Mouse (Mus musculus) liver, postnatal 0 days (tissue): ENCODE results near the gene Ubqln3.

ENCODE experiments used
- CTCF ChIP-seq: sonication (generic); IDR thresholded peaks from 2 replicates; pipeline ENCODE4 v1.5.1; 2016; ENCODE audit warnings: antibody characterized with exemption, low read depth
- EP300 ChIP-seq: IDR thresholded peaks from 2 replicates; pipeline ENCODE4 v1.6.1; 2016; ENCODE audit warnings: antibody characterized with exemption, low read depth, mild to moderate bottlenecking

- TF ChIP-seq CTCF: no peak
- no peak for TF ChIP-seq EP300
Observed at GRCm38 (mm10) chr7:104178422-104179054, 35.5 kb upstream of the Ubqln3 start.
